Mouse (Mus musculus) frontal cortex, postnatal 36 days (tissue): ENCODE measurements around the gene Dscaml1.
A peak's percentile ranks its signal among the peaks of the same experiment; 100 is the strongest.

Experiments
- DNase-seq, 2 experiments: peaks; one replicate each; pipeline ENCODE4 v3.0.0; 2022; ENCODE audit warnings: low spot score in 2 of 2

Dscaml1 gene

GRCm38 (mm10) chr9:45426456-45426855, at the start of gene Dscaml1:
Gene Dscaml1, plus strand, starts transcription at chr9:45426628.
- no peak for DNase-seq

GRCm38 (mm10) chr9:45376883-45377282, 49.5 kb upstream of the Dscaml1 start:
- no peak for DNase-seq

- no peak for DNase-seq
Measured at GRCm38 (mm10) chr9:45380411-45381251, 45.8 kb upstream of the Dscaml1 start.

DNA sequence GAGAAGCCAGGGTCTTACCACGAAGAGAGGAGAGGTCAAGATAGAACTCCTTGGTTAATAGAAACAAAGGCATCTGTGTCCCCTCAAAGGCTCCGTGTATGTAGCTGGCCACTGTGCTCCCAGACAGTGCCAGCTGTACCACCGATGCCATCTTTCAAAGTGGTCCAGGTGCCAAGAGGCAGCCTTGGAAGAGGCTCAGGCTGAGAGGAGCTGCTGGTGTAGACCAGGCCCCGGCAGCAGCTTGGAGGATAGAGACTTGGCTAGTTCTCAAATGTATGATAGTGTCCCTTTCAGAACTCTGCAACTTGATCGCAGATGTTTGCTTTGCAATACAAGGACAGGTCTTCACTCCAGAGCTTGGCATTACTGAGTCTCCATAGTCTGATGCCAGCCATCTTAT, 44.1 kb upstream of the Dscaml1 start:
- no peak for DNase-seq

DNA sequence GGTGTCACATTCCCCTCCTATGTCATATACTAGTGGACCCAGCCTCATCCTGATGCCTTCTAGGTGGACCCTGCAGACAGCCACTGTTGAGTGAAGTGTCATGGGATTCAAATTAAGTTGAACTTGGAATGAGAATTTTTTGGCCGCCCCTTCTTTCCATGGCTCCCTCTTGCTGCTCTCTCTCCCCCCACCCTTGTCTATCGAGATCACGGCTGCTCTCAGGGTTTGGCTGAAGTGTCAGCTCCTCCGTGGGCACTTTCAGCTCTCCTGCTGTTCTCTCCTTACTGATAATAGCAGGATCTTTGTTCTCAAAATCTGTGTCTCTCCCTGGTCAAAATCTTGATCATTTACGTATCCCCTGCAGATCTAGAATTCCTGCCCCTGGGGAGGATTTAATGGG, 43.6 kb upstream of the Dscaml1 start:
- DNase-seq, result peak in 1 of 2 experiments; percentile 15

GRCm38 (mm10) chr9:45383883-45384282, 42.5 kb upstream of the Dscaml1 start:
- no peak for DNase-seq

DNA sequence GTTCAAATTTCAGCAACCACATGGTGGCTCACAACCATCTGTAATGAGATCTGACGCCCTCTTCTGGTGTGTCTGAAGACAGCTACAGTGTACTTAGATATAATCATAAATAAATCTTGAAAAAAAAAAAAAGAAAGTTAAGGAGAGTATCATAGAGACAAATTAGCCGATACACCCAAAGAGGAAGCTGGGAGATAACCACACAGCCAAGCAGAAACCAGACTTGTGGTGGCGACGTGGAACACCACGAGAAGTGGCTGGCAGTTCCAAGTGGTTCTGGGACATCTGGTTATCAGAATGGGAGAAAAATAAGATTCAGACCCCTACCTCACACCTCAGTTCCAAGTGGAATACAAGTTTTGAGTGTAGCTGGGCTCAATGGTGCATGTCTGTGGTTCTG, 39.7 kb upstream of the Dscaml1 start:
- no peak for DNase-seq

GRCm38 (mm10) chr9:45388385-45388994, 37.9 kb upstream of the Dscaml1 start:
- peak; percentile 92 to 94 for DNase-seq

GRCm38 (mm10) chr9:45389596-45389995, 36.8 kb upstream of the Dscaml1 start:
- DNase-seq, result no peak

GRCm38 (mm10) chr9:45391299-45391698, 35.1 kb upstream of the Dscaml1 start:
- no peak for DNase-seq

GRCm38 (mm10) chr9:45395218-45395617, 31.2 kb upstream of the Dscaml1 start:
- no peak for DNase-seq

- no peak for DNase-seq
Measured at GRCm38 (mm10) chr9:45395796-45396195, 30.6 kb upstream of the Dscaml1 start.

DNA sequence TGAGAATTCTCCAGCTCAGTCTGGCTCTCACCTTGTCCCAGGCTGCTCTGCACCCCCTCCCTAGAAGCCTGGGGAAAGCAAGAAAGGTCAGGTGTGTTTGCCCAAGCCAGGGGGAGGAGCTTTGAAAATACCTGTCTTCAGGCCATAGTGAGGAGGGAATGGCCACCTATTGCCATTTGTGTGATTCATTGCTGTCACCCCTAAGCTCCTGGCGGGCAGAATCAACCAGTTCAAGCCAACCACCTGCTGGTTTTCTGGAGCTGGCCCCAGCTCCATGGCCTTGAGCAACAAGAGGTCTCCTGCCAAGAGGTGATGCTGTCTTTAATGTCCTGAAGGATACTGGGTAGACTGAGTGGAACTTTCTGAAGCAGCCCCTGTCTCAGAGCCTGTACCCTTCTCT, 28.1 kb upstream of the Dscaml1 start:
- no peak for DNase-seq

DNA sequence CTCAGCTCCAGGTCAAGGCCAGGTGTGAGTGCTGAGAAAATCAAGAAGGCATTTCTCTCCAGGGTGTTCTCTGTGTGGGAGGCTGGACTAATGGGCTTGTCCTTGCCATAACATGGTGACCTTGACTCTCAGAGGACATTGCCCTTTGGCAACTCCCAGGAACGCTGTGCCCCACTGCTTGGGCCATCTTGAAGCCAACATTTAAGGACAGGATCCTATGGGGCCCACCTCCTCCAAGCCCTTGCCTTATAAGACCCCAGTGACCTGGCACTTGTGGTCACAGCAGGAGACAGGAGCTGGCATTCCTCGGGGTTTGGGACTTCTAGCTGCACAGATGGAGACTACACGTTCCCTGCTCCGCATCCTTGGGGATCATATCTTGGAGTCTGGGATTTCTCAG, 27.0 kb upstream of the Dscaml1 start, which contains the start of gene Fxyd2:
Gene Fxyd2, plus strand, starts transcription at position 236 of the 400 bp plus-strand sequence.
- DNase-seq, result no peak

DNA sequence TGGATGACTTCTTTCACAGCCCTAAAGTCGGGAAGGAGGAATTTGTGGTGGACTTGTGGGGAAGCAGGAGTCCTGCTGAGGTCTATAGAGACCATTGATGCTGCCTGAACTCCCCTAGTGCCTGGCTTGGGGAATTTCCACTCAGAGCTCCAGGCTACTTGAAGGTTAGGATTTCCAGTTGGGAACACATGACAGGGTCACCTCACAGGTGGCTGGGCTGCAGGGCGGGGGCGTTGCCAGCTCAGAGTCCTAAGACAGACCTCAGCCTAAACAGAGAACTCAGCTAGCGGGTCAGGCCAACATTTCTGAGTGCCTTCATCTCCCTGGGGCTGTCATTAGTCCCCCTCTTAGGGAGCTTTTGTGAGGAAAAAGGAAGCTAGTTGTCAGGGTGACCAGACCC, 24.6 kb upstream of the Dscaml1 start:
- no peak for DNase-seq

DNA sequence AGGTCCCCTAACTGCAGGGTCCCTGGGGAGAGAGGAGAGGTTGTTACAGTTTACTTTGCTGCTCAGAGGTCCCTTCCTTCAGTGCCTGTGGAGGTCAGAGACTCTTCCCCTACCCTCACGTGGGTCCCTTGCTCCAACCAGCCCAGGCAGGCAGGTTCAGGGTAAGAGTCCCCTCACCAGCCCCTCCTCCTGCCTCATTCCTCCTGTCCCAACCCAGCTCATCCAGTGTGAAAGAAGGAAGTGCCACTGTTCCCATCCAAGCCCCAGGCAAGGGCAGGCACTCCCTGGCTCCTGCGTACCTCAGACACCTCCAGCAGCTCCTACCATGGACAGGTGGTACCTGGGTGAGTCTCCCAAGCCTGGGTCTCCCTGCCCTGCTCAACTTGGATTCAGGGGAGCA, 23.5 kb upstream of the Dscaml1 start:
- no peak for DNase-seq

GRCm38 (mm10) chr9:45405694-45406093, 20.7 kb upstream of the Dscaml1 start:
- DNase-seq, result no peak

DNA sequence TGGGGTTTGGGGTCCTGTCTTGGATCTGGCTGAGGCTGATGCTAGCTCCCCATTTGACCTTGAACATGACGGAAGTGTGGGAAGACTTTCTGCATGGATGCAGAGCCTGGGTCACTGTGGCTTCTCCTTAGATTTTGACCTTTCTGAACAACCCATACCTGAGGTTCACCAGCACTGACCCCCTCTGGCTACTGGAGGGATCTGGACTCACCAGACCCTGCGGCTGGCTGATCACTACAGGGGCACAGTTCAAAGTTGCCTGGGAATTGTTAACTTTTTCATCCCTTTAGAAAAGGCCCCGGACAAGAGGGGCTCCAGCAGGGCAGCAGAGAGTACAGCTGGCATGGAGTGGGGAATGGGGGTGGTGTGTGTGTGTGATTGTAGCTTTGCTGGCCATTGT, 19.6 kb upstream of the Dscaml1 start:
- no peak for DNase-seq

DNA sequence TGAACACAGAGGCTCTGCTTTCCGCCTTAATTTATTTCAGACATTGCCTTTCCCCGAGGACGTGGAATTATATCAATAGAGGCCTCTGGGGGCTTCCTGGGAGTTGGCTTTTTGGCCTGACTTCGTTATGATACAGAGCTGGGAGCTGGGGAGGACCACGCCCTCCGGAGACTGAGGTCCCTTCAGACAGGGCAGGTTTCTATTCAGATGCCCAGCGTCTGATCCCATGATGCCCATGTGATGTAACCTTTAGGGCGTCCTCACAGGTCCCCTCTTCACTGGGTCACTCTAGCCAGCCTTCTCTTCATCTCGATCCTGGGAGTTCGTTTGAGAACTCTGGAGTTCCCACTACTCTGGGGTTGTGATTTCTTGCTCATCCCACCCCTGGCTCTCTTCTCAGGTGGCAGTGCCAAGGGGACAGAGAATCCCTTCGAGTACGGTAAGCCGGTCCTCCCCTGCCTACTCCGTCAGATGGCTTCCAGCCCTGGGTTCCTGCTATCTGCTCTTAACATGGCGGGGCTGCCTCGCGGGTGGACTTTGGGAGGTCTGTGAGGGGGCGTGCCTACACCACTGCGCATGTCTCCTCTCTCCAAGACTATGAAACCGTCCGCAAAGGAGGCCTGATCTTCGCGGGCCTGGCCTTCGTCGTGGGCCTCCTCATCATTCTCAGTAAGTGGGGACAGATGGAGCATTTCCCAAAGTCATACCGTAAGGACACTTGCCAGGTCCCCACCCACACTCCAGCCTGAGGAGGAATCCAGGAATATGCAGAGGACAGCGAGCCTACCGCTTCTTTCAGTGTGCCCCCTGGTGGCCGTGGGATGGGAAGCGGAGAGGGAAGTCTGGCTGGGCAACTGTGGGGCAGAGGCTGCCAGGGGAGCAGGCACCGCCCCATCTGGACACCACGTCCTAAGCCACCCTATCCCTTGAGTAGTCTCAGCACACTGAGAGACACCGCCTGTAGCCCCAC, 18.4 kb upstream of the Dscaml1 start:
- peak; percentile 82 to 83 for DNase-seq

DNA sequence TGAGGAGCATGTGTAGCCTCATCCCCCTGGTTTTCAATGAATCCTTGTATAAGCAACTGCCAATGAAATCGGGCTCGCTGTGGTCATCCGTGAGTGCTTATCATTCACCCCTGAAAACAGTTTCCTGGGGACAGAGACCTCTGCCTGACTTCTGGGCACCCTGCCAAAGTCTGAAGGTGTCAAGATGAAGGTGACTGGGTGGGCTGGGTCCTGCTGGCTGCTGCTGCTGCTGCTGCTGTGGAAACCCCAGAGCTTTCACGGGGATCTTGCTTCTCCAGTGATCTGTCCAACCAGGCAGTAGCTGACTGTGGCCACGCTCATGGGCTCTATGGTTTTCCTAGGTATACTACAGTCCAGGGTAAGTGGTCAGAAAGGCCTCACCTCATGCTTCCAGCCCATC, 16.2 kb upstream of the Dscaml1 start:
- DNase-seq, result no peak

- DNase-seq, result no peak
Measured at GRCm38 (mm10) chr9:45410614-45411013, 15.8 kb upstream of the Dscaml1 start.

GRCm38 (mm10) chr9:45411111-45411510, 15.3 kb upstream of the Dscaml1 start:
- DNase-seq, result no peak
